Mouse (Mus musculus): ENCODE measurements at regions not wholly inside any gene's neighbourhood (a gene's known extent, or its start where the extent isn't known, plus 50 kb on each side); places are given as distances from the start of the nearest gene placed in this dataset.
"Not testable (repeated sequence)": the region's sequence is repeated elsewhere in the genome, so short reads cannot be mapped to it uniquely, and the experiment has no call there.

DNA sequence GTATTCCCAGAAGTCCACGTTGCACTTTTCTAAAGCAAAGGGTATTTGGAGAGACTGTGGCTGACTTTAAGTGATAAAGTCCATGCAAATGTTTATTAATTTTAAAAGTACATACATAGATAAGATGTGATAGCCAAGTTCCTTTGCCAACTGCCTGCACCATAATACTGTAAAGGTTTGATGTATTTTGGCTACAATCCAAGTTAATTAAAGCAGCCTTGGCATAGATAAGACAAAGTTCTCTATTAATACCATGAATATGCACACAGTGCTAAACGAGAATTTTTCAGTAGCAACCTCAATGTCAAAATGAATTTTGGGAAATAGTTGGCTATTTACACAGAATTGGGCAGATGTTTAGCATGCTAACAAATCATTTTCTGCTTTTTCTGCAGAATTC lies 167.0 kb upstream of the Hsf2 start:
- ATAC-seq (ENCODE audit: low FRiP score, low TSS enrichment): no peak
- H3K27me3 ChIP-seq (ENCODE audit: control insufficient read depth, insufficient read depth, low read length): no peaks in the 10 kb centered on the region
- no peak overlapping the region for H3K4me2 ChIP-seq (replicated peaks; ENCODE audit: low read depth)
- H3K9ac ChIP-seq (ENCODE audit: low read length): no peak overlapping the region
- TF ChIP-seq EP300 (optimal IDR thresholded peaks at IDR 0.05) (no peak), CTCF (IDR thresholded peaks at IDR 0.05; ENCODE audit: low read depth) (no peak)
- H3K9me3 ChIP-seq (ENCODE audit: control insufficient read depth, low read length): no peaks in the 10 kb centered on the region
- 30% methylated on average over 2 of the region's 2 CpGs for WGBS
- DNase-seq (ENCODE audit: low spot score): no peak
- no peaks in the 10 kb centered on the region for H3K36me3 ChIP-seq (ENCODE audit: control insufficient read depth, insufficient read depth, low read length)
- H3K27ac ChIP-seq (replicated peaks): no peak overlapping the region
- no peak overlapping the region for H3K4me3 ChIP-seq (ENCODE audit: low read depth, low read length)
- H3K4me1 ChIP-seq (replicated peaks; ENCODE audit: control insufficient read depth, insufficient read depth): no peaks in the 10 kb centered on the region

DNA sequence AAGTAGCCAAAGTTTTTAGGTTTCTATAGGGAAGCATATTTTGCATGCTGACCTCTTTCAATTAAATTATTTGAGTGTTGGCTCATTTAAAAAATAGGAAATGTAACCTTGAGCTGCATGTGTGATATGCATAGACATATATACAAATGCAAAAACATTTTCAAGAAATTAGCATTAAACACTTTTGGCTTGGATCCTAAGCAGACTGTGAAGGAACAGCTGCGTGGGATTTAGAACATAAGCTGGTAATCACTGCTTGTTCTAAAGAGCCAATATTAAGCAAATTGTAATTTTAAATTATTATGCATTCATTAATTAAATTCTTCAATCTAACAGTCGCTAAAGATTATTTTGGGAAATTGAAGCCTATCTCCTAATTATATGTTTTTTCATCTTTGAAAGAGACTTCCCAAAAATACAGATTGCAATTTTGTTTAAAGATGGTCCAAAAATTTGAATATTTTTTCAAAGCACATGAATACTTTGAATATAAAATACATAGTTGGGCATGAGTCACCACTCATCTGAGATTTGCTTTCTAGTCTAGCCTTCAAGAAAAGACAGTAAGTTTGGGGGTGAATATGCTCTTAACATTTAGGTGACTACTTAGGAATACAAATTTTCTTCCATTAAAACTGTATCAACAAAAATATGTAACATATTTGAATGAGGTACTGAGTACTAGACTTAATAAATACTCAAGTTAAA lies 163.3 kb upstream of the Hsf2 start:
- ATAC-seq (ENCODE audit: low FRiP score, low TSS enrichment) (no peak), DNase-seq (ENCODE audit: low spot score) (no peak)
- no peaks in the 10 kb centered on the region for H3K4me1 ChIP-seq (replicated peaks; ENCODE audit: control insufficient read depth, insufficient read depth)
- no peaks in the 10 kb centered on the region for H3K36me3 ChIP-seq (ENCODE audit: control insufficient read depth, insufficient read depth, low read length)
- H3K9me3 ChIP-seq (ENCODE audit: control insufficient read depth, low read length): no peaks in the 10 kb centered on the region
- H3K4me3 ChIP-seq (ENCODE audit: low read depth, low read length): no peak overlapping the region
- H3K4me2 ChIP-seq (replicated peaks; ENCODE audit: low read depth): no peak overlapping the region
- TF ChIP-seq CTCF (IDR thresholded peaks at IDR 0.05; ENCODE audit: low read depth) (no peak), EP300 (optimal IDR thresholded peaks at IDR 0.05) (no peak)
- no peaks in the 10 kb centered on the region for H3K27me3 ChIP-seq (ENCODE audit: control insufficient read depth, insufficient read depth, low read length)
- 57% methylated on average over 2 of the region's 2 CpGs for WGBS
- no peak overlapping the region for H3K9ac ChIP-seq (ENCODE audit: low read length)
- no peak overlapping the region for H3K27ac ChIP-seq (replicated peaks)

DNA sequence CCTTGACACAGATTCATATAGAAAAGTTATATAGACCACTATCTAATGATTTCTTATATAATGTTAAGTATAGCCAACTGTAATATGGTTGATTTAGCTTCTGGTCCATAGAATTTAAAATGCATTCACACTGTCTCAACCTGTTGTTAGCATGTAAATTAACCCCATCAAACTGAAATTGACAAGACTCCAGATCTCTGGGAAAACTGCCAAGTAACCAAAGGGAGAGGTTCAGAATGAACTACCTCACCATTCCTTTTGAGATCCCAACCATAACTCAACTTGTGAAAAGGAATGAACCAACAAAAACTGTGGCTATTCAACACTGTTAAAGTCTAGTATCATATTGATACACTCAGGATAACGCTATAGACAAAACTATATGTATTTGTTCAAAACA lies 162.0 kb upstream of the Hsf2 start:
- H3K4me3 ChIP-seq (ENCODE audit: low read depth, low read length): no peak overlapping the region

DNA sequence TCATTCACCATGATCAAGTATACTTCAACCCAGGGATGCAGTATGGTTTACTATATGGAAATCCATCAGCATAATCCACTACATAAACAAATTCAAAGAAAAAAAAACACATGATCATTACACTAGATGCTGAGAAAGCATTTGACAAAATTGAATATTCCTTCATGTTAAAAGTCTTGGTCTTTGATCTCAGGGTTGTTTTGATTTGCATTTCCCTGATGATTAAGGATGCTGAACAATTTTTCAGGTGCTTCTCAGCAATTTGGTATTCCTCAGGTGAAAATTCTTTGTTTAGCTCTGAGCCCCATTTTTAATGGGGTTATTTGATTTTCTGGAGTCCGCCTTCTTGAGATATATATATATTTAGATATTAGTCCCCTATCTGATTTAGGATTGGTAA lies 123.4 kb upstream of the Hsf2 start:
- H3K27me3 ChIP-seq (ENCODE audit: control insufficient read depth, insufficient read depth, low read length); H3K9me3 ChIP-seq (ENCODE audit: control insufficient read depth, low read length); ATAC-seq (ENCODE audit: low FRiP score, low TSS enrichment); H3K4me2 ChIP-seq (replicated peaks; ENCODE audit: low read depth); H3K36me3 ChIP-seq (ENCODE audit: control insufficient read depth, insufficient read depth, low read length); DNase-seq (ENCODE audit: low spot score); H3K4me3 ChIP-seq (ENCODE audit: low read depth, low read length); H3K27ac ChIP-seq (replicated peaks); H3K9ac ChIP-seq (ENCODE audit: low read length); H3K4me1 ChIP-seq (replicated peaks; ENCODE audit: control insufficient read depth, insufficient read depth): not testable (repeated sequence)
- WGBS: 90% methylated on average over 1 of the region's 1 CpGs

More for the DNA sequence above, 162.0 kb upstream of the Hsf2 start:
- H3K9me3 ChIP-seq (ENCODE audit: control insufficient read depth, low read length): no peaks in the 10 kb centered on the region
- no peak for ATAC-seq (ENCODE audit: low FRiP score, low TSS enrichment)
- no peak overlapping the region for H3K4me2 ChIP-seq (replicated peaks; ENCODE audit: low read depth)
- H3K27me3 ChIP-seq (ENCODE audit: control insufficient read depth, insufficient read depth, low read length): no peaks in the 10 kb centered on the region
- WGBS: 61% methylated on average over 1 of the region's 1 CpGs
- H3K27ac ChIP-seq (replicated peaks): no peak overlapping the region
- H3K4me1 ChIP-seq (replicated peaks; ENCODE audit: control insufficient read depth, insufficient read depth): no peaks in the 10 kb centered on the region
- TF ChIP-seq EP300 (optimal IDR thresholded peaks at IDR 0.05): no peak
- TF ChIP-seq CTCF (IDR thresholded peaks at IDR 0.05; ENCODE audit: low read depth): no peak
- no peaks in the 10 kb centered on the region for H3K36me3 ChIP-seq (ENCODE audit: control insufficient read depth, insufficient read depth, low read length)
- H3K9ac ChIP-seq (ENCODE audit: low read length): no peak overlapping the region
- DNase-seq (ENCODE audit: low spot score): no peak
